Mouse (Mus musculus): Measurements from ENCODE around the gene Mindy4. TPM values are rescaled to one million over a fixed set of nuclear protein-coding genes. Genes with fewer than 3 reads are reported as not detected.

Mindy4 gene
- total and polyA plus RNA-seq, 2 experiments from 2014 or later: 11.9 to 12.5 TPM

DNA sequence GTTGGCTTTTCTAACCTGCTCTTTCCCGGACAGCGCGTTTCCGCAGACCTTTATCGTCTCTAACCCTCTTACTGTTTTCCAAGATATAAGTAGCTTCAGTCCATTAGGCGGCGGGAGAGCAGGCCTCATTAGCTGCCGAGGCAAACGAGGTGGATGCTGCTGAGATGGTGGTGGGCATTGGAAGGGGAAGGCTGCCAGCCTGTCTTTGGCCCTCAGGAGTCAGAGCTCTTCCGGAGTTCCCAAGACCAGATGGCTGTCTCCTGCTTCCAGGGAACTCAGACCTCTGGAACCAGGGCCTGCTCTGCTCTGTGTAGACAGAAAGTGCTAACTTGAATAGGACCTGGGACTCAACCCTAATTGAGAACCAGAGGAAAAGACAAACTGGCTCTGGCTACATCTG, 140.3 kb downstream of the Mindy4 start:
- Histone ChIP-seq H3K9me3 (ENCODE audit: low read length) (no peaks in the 10 kb centered on the region), H3K27me3 (ENCODE audit: insufficient read depth, low read length) (no peaks in the 10 kb centered on the region; the same call in 1 of the 2 replicates), H3K4me3 (ENCODE audit: low read depth, low read length) (no peak overlapping the region), H3K4me2 (ENCODE audit: low read depth) (no peak overlapping the region), H3K4me1 (ENCODE audit: insufficient read depth) (no peaks in the 10 kb centered on the region), H3K9ac (no peak overlapping the region), H3K36me3 (ENCODE audit: insufficient read depth) (no peaks in the 10 kb centered on the region), H3K27ac (ENCODE audit: low read depth, low read length) (no peak overlapping the region)
- 71% methylated on average over 10 of the region's 10 CpGs for WGBS
- no peak for DNase-seq
- no peak for TF ChIP-seq CTCF (IDR thresholded peaks at IDR 0.05; ENCODE audit: low read depth)
- ATAC-seq: no peak

DNA sequence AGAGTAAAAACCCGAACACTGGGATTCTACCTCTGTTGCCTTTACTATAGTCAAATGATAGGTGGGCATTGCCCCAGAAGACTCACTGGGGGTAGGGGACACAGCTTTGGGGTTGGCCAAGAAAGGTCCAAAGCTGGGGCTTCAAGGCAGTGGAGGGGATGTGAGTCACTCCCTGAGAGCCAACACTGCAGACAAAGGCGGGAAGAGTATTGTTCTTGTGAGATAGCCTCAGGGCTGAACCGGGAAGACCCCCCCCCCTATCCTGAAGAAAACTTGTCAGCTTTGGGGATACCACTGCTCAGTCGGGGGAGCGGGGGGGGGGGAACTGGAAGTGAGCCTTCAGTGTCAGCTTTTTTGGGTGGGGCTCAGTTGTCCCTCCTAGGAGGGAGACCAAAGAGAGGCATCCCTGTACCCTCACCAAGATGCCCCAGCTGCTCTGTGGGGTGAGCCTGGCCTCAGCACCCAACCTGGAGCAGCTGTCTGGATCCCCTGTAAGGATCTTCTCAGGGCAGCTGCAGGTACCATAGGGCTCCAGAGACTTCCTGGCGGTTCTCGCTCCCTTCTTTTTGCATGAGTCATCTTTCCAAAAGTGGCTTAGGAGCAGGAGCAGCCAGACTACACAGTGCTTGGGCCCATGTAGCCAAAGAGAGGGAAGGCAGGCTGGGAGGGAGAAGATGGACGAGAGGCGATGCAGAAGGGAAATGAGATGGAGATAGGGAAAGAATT, 141.3 kb downstream of the Mindy4 start:
- DNase-seq (no peak), ATAC-seq (no peak)
- WGBS: 90% methylated on average over 9 of the region's 9 CpGs
- H3K4me1 ChIP-seq (ENCODE audit: insufficient read depth): no peaks in the 10 kb centered on the region
- no peaks in the 10 kb centered on the region; the same call in 1 of the 2 replicates for H3K27me3 ChIP-seq (ENCODE audit: insufficient read depth, low read length)
- no peak overlapping the region for H3K27ac ChIP-seq (ENCODE audit: low read depth, low read length)
- TF ChIP-seq CTCF (IDR thresholded peaks at IDR 0.05; ENCODE audit: low read depth): no peak
- H3K9me3 ChIP-seq (ENCODE audit: low read length): no peaks in the 10 kb centered on the region
- no peak overlapping the region for H3K9ac ChIP-seq
- no peak overlapping the region for H3K4me2 ChIP-seq (ENCODE audit: low read depth)
- no peaks in the 10 kb centered on the region for H3K36me3 ChIP-seq (ENCODE audit: insufficient read depth)
- H3K4me3 ChIP-seq (ENCODE audit: low read depth, low read length): no peak overlapping the region

DNA sequence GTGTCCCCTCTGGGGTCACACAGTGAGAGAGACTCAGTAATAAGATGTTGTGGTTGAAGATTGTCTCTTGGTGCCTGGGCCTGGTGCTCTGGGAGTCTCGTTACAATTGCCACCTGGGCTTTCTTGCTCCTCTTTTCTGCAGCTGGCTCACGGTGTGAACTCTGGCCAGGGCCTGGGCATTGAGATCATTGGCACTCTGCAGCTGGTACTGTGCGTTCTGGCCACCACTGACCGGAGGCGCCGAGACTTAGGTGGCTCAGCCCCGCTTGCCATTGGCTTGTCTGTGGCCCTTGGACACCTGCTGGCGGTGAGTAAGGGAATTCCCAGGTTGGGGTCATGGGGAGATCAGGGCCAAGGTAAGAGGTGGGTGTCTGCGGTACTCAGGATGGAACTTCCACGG, 142.1 kb downstream of the Mindy4 start:
- DNase-seq (no peak), ATAC-seq (no peak)
- Histone ChIP-seq H3K4me3 (ENCODE audit: low read depth, low read length) (no peak overlapping the region), H3K36me3 (ENCODE audit: insufficient read depth) (no peaks in the 10 kb centered on the region), H3K27me3 (ENCODE audit: insufficient read depth, low read length) (no peaks in the 10 kb centered on the region), H3K27ac (ENCODE audit: low read depth, low read length) (no peak overlapping the region), H3K4me1 (ENCODE audit: insufficient read depth) (no peaks in the 10 kb centered on the region), H3K9ac (no peak overlapping the region), H3K9me3 (ENCODE audit: low read length) (no peaks in the 10 kb centered on the region), H3K4me2 (ENCODE audit: low read depth) (no peak overlapping the region)
- TF ChIP-seq CTCF (IDR thresholded peaks at IDR 0.05; ENCODE audit: low read depth): no peak
- WGBS: 91% methylated on average over 10 of the region's 10 CpGs

DNA sequence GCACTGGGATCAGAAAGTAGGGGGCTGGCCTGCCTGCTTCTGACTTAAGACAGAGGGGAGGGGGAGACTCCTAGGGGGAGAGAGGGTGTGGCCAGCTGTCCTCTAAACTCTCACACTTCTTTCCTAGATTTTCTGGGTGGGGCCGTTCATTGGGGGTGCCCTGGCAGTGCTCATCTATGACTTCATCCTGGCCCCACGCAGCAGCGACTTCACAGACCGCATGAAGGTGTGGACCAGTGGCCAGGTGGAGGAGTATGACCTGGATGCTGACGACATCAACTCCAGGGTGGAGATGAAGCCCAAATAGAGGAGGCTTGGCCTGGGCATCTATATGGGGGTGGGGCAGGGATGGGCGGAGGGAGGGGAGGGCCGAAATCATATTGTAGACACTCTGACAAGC, 143.3 kb downstream of the Mindy4 start:
- no peak for DNase-seq
- Histone ChIP-seq H3K4me2 (ENCODE audit: low read depth) (no peak overlapping the region), H3K27me3 (ENCODE audit: insufficient read depth, low read length) (no peaks in the 10 kb centered on the region), H3K9me3 (ENCODE audit: low read length) (no peaks in the 10 kb centered on the region), H3K4me3 (ENCODE audit: low read depth, low read length) (no peak overlapping the region), H3K9ac (no peak overlapping the region), H3K4me1 (ENCODE audit: insufficient read depth) (no peaks in the 10 kb centered on the region), H3K27ac (ENCODE audit: low read depth, low read length) (no peak overlapping the region), H3K36me3 (ENCODE audit: insufficient read depth) (no peaks in the 10 kb centered on the region)
- WGBS: 95% methylated on average over 7 of the region's 7 CpGs
- no peak for ATAC-seq
- TF ChIP-seq CTCF (IDR thresholded peaks at IDR 0.05; ENCODE audit: low read depth): no peak

DNA sequence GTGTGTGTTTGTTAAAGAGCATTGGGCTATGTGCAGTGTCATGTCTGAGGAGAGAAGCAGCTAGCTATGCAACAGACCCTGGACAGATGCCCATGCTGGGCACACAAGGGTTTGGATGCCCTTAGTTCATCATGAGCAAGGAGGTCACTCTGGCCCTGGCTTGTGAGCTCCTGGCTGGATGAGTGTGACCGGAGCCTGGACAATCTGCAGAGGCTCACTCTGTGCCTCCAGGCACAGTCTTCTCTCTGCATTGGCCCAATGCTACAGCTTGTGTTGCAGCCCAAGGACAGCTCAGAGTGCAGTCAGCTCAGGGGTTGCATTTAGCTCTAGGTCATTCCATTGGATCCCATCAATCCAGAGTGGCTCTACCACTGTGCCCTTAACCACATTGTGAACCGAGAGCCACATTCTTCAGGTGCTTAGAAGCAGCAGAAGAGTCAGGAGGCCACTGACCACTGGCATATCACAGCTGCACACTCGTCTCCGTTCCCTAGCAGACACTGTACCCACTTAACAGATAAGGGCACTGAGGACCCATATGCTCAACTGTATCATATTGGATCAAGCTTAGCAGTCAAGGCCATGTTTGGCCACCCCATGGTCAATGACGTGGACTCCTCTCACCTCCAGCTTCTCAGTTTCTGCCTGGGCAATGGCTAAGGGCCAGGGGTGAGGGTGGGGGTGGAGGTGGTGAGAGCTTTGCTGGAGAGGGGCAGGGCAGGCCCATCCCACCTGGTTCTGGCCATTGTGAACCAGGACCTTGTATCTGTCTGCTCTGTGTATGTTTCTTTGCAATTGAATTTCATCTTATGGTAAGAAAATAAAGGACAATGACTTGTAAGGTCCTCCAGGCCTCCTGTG, 144.8 kb downstream of the Mindy4 start:
- no peak for TF ChIP-seq CTCF (IDR thresholded peaks at IDR 0.05; ENCODE audit: low read depth)
- H3K27me3 ChIP-seq (ENCODE audit: insufficient read depth, low read length): no peaks in the 10 kb centered on the region
- 85% methylated on average over 5 of the region's 5 CpGs for WGBS
- H3K9me3 ChIP-seq (ENCODE audit: low read length): no peaks in the 10 kb centered on the region
- no peaks in the 10 kb centered on the region for H3K4me1 ChIP-seq (ENCODE audit: insufficient read depth)
- ATAC-seq (no peak), DNase-seq (no peak)
- H3K9ac ChIP-seq: no peak overlapping the region
- no peak overlapping the region for H3K4me2 ChIP-seq (ENCODE audit: low read depth)
- no peak overlapping the region for H3K27ac ChIP-seq (ENCODE audit: low read depth, low read length)
- no peaks in the 10 kb centered on the region for H3K36me3 ChIP-seq (ENCODE audit: insufficient read depth)
- no peak overlapping the region for H3K4me3 ChIP-seq (ENCODE audit: low read depth, low read length)

DNA sequence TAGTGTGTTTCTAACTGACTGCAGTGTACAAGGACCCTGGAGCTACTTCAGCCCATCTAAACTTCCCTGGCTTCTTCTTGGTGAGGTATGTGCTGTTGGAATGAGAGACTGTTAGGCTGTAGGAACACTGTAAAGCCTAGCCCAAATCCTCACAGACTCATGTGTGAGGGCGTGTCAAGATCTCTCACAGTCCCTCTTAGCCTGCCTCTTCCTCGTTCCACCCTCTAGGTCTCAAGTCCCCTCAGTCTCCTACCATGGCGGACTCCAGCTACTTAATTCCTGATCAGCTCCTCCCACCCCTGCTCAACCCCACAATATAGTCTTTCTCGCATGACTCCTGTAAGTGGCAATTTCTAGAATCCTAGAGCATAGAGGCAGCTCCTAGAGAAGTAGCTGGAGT, 146.0 kb downstream of the Mindy4 start:
- Histone ChIP-seq H3K4me3 (ENCODE audit: low read depth, low read length) (no peak overlapping the region), H3K27me3 (ENCODE audit: insufficient read depth, low read length) (no peaks in the 10 kb centered on the region), H3K27ac (ENCODE audit: low read depth, low read length) (no peak overlapping the region), H3K4me2 (ENCODE audit: low read depth) (no peak overlapping the region), H3K9ac (no peak overlapping the region), H3K4me1 (ENCODE audit: insufficient read depth) (no peaks in the 10 kb centered on the region), H3K9me3 (ENCODE audit: low read length) (no peaks in the 10 kb centered on the region), H3K36me3 (ENCODE audit: insufficient read depth) (no peaks in the 10 kb centered on the region)
- 91% methylated on average over 4 of the region's 4 CpGs for WGBS
- TF ChIP-seq CTCF (IDR thresholded peaks at IDR 0.05; ENCODE audit: low read depth): no peak
- DNase-seq (no peak), ATAC-seq (no peak)

DNA sequence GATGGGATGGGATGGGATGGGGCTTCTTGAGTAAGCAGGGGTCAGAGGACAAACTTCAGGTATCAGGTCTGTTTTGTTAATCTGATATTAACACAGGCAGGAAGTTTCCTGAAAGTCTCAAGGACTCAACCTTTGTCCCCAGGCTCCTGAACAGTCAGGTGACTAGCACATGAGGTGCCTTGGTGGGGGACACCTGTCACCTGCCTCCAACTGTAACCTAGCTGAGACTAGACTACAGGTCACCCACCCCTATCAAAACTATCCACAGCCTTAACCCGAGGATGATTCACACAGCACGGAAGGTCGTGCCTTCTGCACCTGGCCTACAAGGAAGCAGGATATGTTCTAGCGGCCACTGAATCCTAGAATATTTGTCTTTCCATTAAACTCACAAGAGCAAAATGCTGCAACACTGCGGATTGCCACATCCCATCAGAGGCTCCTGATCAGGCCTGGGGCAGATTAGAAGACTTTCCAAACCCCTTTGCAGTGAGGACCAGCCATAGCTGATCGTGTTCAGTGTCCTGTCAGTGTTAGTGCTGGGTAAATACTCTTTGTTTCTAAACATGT, 147.3 kb downstream of the Mindy4 start:
- Histone ChIP-seq H3K4me2 (ENCODE audit: low read depth) (no peak overlapping the region), H3K27me3 (ENCODE audit: insufficient read depth, low read length) (no peaks in the 10 kb centered on the region), H3K27ac (ENCODE audit: low read depth, low read length) (no peak overlapping the region), H3K4me3 (ENCODE audit: low read depth, low read length) (no peak overlapping the region), H3K4me1 (ENCODE audit: insufficient read depth) (no peaks in the 10 kb centered on the region), H3K36me3 (ENCODE audit: insufficient read depth) (no peaks in the 10 kb centered on the region), H3K9ac (no peak overlapping the region), H3K9me3 (ENCODE audit: low read length) (no peaks in the 10 kb centered on the region)
- ATAC-seq: no peak
- no peak for TF ChIP-seq CTCF (IDR thresholded peaks at IDR 0.05; ENCODE audit: low read depth)
- no peak for DNase-seq
- 96% methylated on average over 6 of the region's 6 CpGs for WGBS

Measured in forebrain, postnatal 0 days (tissue).